Mouse (Mus musculus) mesoderm, embryonic 11.5 days (tissue): ENCODE measurements at regions not wholly inside any gene's neighbourhood (a gene's known extent, or its start where the extent isn't known, plus 50 kb on each side); places are given as distances from the start of the nearest gene placed in this dataset.
A peak's percentile ranks its signal among the peaks of the same experiment; 100 is the strongest.

Experiments used
- DNase-seq: peaks from one replicate; pipeline ENCODE4 v3.0.0-alpha.2; 2012; ENCODE audit warnings: low read depth, low spot score

DNA sequence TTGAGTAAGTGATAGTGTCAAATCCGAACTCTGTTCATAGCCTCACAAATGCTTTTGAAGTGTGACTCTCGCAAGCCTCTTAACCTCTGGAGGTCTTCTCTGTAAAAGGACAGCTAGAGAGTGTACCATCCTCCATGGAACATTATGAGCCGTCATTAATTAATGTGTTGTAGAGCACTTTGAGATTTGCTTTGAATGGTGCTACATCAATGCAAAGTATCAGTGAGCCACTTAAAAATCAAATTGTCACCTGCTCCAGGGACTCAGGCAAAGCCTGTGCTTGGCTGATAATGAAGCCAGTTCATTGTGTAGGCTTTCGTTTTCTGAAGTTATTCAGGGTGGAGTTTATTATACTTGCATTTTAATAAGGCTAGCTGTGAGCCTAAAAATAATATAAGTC, 801.8 kb upstream of the B3galt2 start:
- no peak for DNase-seq

DNA sequence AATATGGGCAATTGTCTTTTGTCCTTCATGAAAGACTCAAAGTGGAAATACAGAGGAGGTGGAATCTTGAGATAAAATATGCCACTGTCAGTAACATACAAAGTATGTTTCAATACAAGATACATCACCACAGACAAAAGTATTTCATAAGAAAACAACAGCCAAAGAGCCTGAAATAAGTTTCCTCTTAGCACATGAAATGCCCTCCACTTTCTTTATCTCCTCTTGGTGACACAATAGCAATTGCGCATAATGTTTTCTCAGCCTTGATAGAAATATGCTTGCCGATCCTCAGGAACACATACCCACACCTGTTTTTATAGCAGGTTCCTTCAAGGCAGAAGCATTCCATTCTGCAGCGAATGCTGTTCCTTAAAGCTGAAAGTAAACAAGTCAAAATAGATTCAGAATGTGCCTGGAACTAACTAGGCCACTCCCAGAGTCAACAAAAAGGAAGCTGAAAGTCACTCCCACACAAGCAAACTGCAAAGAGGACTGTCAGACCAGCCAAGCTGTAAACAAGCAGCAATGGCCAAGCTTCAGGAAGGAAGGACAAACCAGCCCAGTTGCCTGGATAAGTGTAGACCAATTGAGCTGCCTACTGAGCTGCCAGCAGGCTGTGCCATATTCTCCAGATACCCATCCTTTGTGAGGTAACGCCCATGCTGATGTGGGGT, 773.3 kb upstream of the B3galt2 start:
- no peak for DNase-seq

DNA sequence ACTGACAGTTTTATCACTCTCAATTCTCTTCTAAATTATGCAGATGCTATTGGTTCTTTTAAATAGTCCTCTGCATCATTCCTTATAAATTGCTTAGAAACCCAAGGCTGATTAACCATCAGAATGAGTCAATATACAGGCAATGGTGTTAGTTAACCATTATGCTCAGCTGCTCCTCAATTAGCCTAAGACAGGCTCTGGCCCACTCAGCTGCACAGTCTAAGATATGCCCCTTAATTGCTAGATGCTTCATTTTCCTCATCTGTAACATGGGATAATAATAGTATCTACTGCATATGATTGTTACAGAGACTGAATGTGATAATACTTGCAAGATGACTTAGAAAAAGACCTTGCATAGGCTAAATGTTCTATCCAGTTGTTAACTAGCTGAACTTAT, 748.6 kb upstream of the B3galt2 start:
- DNase-seq = no peak

DNA sequence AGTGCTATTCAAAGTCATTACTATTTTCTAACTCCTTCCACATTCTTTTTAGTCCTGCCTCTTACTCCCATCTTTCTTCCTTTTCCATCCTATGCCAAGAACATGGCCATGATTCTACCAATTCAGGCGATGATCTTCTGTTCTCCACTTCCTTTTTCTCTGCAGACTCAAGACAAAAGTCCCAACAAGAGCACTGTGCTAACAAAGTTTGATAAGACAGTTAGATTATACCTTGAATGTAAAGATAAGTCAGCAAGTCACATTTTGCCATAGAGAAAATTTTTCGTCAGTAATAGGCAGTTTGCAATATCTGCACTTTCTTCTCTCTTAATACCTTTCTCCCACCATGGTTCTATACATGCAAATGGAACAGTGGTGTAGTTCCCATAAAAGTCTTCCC, 747.3 kb upstream of the B3galt2 start:
- DNase-seq = no peak

DNA sequence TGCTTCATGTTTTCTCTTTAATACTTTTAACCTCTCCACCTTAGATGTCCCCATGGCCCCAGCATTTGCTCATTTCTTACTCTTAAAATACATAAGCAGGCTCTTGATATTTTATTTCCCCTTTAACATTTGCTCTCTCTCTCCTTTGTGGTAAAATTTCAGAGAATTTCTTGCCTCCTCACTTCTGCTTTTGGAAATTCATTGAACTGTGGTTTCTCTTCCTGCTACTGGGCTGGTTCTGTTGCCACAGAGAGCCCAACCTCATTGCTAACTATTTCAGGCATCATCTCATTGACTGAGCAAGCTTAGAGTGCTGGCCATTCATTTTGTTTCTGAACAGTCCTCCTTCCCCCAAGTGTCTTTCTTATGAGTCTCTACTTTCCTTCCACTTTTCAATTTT, 746.3 kb upstream of the B3galt2 start:
- DNase-seq = no peak

DNA sequence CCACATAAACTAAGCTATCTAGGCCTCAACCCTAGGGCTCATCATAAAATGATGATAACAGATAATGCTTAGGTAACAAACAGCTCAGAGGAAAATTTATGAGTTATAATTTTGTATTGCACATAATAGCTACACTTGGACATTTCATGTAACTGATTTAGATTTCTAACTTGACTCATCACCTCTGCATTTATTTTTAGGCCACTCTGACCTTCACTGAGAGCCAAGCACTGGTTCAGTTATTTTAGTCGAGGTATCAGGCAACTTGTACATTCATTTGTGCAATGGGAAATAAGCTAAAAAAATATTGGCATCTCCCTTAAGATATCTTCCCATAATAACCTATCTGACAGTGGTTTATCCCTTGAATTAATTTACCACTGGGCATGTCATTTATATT, 745.4 kb upstream of the B3galt2 start:
- DNase-seq = no peak

DNA sequence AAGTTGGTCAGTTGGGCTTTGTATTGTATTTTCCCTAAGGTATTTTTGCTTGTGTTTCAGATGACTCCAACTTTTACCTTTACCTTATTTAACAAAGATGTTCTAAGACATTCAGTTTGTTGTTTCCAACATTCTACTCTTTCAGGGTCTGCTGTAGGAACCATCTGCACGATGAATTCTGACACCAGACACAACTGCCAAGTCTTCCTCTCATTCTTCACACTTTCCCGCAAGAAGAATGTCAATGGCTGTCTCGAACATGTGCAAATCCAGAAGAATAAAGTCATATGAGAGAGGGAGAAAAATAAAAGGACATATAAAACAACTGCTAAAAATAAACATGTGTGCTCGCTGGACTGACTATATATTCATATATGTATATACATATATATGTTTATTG, 730.6 kb upstream of the B3galt2 start:
- DNase-seq = no peak

DNA sequence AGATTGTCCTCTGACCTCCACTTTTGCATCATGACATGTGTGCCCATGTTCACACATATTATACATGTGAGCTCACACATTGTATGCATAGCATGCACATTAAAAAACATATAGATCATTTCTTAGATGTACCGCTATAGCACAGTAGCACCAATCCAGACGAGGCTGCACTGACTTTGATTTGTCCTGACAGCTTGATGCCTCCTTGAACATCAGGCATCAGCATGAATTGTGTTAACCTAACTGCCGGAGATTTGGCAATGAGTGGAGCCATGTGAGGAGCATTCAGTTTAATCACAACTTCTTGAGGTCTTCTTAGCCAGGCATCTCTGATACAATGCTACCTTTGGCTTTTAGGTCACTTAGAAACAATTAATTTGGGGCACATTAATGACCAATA, 683.8 kb upstream of the B3galt2 start:
- no peak for DNase-seq

DNA sequence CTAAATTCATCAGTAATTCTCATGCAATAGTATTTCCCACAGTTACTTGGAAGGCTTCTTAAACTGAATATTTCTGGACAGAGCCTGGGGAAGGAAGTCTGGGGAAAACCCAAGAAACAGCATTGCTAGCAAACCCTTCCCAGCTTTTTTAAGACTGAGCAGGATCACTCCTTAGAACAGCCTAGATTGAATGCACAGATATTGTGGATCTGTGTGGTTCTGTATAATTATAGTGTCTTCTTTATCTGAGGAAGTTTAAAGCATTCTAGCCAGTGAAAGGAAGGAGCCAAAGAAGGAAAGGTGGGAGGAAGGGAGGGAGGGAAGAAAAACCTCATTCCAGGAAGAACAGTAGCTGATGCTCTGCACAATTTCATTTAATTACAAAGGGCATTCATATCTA, 669.0 kb upstream of the B3galt2 start:
- no peak for DNase-seq

DNA sequence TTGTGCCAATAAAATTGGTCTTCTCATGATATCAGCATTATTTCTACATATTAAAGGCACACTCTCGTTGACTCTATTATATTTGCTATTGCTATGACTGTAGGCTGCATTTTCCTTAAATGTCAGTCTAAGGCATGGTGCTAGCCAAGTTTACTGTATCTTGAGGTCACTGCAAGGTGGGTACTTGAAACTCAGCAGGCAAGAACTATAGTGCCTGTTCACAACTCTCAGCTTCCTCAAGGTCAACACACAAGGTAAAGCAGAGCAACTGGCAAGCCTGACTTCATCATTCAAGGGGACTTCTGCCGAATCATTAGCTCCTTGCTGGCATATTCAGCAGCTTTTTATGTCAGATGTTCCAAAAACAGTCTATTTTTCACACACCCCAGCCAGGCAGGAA, 667.1 kb upstream of the B3galt2 start:
- DNase-seq = no peak

DNA sequence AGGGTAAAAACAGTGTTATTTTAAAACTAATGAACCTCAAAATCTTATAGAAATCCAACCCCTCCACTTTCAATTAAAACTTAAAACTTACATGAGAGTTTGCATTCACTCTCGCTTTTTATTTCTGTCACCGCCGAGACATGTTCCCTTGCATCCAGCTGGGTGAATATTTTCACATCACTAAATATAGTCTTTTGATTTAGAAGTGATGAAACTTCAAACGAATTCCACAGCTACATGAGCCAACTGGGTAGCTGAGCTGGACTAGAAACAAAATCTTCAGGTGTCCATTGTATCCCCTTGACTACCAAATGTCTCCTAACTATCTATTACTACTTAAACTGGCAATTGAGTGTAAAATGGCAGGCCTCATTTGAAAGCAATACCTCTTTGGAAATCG, 657.5 kb upstream of the B3galt2 start:
- no peak for DNase-seq

DNA sequence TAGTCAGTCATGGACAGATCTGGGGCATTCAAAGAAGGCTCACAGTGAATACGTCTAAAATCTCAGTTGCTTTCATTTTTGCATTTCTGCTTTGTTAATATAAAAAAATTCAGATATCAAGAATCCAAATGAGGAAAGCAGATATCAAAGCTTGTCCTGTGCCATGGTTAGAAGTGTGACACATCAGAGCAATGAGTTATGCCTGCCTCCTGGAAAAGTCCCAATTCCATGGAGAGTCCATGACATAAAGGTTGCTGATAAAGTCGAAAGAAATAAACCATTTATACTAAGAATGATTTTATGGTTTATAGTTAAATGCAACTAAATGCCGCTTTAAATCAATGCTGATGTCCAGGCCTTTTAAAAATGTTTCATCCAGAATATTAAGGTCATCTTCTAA, 656.8 kb upstream of the B3galt2 start:
- no peak for DNase-seq

DNA sequence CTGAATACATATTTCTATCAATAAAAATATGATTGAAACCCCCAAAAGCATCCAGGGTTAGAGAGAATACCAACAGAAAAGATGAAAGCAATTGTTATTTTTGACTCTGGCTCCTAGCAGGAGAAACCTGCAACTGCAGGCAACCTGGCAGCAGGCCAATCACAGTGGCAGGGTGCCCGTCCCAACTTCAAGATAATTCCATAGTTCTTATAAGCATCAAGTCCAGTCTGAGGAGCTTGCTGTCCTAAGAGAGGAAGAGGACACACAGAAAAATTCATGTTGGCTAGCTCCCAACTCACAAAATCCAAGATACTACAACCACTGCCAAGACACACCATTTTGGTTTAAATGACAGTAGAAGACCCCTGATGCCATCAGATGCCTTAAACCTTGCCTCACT, 654.9 kb upstream of the B3galt2 start:
- no peak for DNase-seq

DNA sequence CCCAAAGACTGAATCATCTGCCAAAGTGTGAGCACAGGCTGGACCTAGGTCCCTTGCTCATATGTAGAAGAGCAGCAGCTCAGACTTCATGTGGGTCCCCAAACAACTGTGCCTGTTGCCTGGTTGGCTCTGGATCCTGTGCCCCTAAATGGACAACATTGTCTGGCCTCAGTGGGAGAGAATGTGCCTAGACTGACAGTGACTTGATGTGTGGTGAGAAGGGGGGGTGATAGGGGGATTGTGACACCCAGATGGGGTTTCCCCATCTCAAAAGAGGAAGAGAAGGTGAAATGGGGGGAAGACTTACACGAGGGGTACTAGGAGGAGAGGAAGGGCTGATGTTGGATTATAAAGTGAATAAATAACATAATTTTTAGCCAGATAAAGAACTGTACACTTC, 640.2 kb upstream of the B3galt2 start:
- DNase-seq = no peak

DNA sequence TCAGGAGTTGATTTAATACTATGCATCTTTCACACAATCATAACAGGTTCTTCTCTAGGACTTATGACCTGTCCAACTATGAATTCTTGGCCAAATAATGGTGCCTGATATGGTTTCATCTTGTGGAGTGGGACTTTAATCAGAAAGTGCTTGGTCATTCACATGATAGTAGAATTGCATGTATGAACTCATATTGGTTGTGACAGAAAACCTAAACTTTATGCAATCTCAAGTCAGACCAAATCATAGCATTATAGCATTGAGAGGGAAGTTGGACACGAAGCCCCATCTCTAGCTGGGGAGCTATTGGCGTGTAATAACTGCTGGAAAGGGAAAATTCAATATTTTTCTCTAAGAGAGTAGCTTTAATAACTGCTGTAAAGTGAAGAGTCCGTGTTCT, 639.4 kb upstream of the B3galt2 start:
- DNase-seq = no peak

DNA sequence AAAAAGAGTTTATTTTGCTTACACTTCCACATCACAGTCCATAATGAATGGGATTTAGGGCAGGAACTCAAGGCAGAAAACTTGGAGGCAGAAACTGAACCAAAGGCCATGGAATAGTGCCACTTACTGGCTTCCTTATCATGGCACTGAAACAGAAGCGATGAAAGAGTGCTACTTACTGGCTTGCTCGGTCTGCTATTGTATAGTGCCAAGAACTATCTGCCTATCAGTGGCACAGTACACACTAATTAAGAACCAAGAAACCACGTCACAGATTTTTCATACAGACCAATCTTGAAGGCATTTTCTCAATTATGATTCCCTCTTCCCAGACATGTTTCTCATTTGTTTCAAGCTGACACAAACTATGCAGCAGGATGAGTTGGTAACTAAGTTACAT, 634.4 kb upstream of the B3galt2 start:
- DNase-seq = no peak

DNA sequence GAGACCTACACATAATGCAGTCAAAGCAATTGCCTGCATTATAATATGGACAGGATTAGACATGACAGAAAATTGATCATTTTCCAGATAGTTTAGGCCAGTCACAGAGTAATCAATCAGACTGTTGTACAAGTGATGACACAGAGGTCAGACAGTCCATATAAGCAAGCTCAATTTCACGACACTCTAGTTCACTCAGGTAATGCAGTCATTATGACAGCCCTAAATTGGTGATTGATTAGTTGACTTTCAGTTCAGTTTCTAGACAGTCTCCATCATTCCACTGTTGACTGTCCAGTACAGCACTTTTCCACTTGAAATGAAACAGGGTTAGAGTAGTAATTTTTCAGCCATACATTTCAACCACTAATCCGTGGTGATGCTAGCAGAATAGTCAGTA, 620.5 kb upstream of the B3galt2 start:
- DNase-seq = no peak

DNA sequence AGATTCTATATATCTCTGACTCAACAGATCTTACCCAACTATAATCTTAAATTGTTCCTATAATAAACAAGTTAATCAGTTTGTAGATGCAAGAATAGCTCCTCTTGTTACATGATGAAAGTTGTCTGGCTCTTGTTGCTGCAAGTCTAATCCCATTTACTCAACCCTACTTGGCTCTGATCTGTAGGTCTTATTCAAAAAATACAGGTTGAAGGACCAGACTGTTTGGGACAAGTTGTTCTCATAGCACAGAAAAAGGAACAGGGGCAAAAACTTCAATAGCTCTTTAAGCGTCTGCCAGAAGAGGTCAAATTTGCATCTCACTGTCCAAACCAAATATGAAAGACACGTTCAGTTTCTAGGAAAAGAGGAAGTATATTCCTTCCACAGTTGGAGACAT, 587.3 kb upstream of the B3galt2 start:
- no peak for DNase-seq

DNA sequence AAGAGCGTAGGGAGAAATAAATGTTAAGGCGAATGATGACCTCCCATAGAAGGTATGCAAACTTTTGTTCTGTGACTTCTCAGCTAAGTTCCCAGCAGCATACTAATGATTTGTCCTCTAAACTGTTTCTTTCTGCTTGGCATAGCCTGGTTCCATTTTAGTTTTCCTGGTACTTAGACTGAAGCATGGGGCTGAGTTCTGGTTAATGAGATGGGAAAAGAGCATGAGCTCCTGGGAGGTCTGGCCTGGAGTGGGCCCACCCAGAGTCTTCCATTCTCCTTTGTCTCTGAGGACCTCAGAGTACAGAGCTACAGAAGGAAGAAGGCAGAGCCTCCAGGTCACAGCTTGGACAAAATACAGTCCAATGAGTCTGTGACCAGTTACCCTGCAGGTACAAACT, 586.9 kb upstream of the B3galt2 start:
- DNase-seq = no peak

DNA sequence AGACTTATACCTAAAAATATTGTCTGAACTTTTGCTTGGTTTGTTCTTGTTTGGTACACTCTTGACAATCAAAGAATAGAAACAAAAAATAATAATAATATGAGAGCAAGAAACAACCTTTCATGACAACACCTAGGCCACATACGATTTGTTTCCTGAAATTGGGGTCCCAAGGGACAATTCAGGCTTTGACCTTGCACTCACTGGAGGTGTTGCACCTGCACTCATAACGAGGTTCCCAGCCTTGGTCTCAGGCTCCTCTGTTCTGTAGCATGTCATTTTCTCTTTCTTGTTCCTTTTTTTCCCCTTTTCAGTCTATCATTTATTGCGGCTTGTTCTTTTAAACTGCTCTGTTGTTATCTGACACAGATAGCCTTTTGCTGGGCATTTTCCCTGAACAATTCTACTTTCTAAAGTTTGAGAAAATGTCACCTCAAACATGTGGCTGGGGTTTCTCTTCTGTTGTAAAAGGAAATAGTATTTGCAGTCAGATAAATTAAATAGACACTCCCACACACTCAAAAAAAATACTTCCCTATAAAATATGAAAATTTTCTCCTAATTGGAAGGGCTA, 585.9 kb upstream of the B3galt2 start:
- no peak for DNase-seq

DNA sequence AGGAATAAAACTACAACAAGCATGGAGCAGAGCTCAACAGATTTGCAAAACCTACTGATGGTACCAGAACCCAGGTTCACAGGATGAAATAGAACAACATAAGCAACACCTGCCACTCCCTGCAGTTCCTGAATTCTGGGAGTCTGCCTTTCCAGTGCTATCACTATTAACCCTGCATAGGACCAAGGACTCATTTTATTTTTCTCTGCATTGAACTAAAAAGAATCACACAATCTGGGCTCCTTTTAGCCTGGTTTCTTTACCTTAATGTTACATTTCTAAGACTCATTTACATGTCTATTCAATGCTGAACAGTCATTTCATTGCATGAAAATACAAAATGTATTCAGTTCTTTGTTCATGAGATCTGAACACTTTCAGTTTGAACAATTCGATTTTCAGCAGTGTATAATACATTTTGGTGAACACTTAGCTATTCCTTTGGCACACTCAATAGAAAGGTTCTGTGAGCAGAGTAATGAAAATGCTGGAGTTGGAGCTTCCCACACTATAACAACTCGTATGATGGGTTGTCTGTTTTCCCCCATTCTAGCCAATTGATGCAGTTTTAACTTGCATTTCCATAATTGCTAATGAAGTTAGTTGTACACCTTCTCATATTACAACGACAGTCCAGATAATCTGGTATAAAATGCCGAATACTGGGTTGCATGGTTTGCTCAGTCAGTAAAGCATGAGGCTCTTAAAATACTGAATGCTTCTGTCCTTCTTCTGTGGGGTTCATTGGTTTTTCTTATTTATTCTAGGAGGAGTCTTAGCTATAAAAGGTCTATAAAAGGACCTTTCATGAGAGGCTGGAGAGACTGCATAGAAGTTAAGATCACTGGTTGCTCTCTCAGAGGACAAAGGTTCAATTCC, 579.5 kb upstream of the B3galt2 start:
- DNase-seq = no peak

DNA sequence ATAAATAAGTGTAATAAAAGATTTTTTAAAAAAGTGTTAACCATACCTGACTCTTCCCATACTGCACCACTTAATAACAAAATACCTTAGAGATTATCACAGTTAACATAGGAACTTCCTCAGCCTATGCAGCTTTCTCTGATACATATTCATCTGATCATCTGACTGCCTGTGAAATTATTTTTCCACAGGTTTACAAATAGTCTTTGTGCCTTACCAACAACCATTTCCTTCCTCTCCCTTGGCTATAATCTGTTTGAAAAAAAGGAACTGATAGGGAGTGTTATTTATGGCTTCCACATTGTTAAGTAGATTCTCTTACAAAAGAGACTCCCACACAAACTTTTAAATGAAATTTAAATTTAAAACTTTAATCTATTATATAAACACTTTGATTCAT, 575.0 kb upstream of the B3galt2 start:
- no peak for DNase-seq

DNA sequence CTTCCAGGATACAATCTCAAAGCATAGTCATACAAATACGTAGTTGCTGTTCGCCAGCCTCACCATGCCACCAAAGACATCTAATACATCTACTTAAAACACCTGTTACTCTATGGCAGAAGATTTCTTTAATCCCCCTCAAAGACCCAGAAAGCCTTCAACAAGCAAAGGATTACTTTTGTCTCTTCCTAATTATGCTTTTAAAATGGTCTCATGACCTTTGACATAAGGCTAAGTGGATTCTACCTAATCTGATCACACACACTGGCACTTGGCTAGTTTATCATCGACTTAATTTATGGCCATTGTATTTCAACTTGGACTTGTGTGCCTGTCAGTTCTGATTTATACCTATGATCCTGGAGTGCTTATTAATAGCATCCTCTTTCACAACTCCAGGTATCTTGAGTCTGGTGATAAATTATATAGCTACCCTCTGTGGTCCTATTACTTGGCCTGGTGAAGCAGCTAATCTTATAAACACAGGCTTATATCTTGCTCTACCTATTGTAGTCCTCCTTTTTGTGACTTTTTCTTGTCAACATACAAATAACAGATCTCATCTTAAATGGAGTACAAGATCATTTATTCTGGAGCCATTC, 568.6 kb upstream of the B3galt2 start:
- peak; percentile 4 for DNase-seq
